Mouse (Mus musculus): ENCODE results near the gene Lman1l.

GRCm38 (mm10) chr9:57618854-57619253, 1.7 kb downstream of the Lman1l start:
- TF ChIP-seq CTCF (IDR thresholded peaks at IDR 0.05; ENCODE audit: extremely low read depth, insufficient read depth, insufficient read length, insufficient replicate concordance) (no peak), POLR2A (IDR thresholded peaks at IDR 0.05; ENCODE audit: low read depth, low read length) (no peak)
